Mouse (Mus musculus) embryonic fibroblast, embryonic 13.5 days (primary cell): ENCODE data around the gene Vipas39. TPM values are rescaled to one million over a fixed set of nuclear protein-coding genes. Genes with fewer than 3 reads are reported as not detected.
A peak's percentile ranks its signal among the peaks of the same experiment; 100 is the strongest.
"Not testable (repeated sequence)": the region's sequence is repeated elsewhere in the genome, so short reads cannot be mapped to it uniquely, and the experiment has no call there.

Source experiments
- H3K27ac ChIP-seq: 2 replicates; pipeline ENCODE4 v1.5.1; 2012; ENCODE audit warnings: low read length, control low read depth, inconsistent platforms; ENCODE audit not compliant: insufficient read depth
- H3K4me1 ChIP-seq: 2 replicates; pipeline ENCODE4 v1.6.1; 2011; ENCODE audit warnings: low read length; ENCODE audit not compliant: control insufficient read depth, insufficient read depth
- H3K4me3 ChIP-seq: 2 replicates; pipeline ENCODE4 v1.5.1; 2011; ENCODE audit warnings: mild to moderate bottlenecking, control low read depth, low read length; ENCODE audit not compliant: insufficient read depth
- CTCF ChIP-seq: IDR thresholded peaks from 2 replicates; pipeline ENCODE4 v1.5.1; 2011; ENCODE audit warnings: mild to moderate bottlenecking, control low read depth, low read length, moderate library complexity, borderline replicate concordance; ENCODE audit not compliant: insufficient read depth
- POLR2A ChIP-seq: IDR thresholded peaks from 2 replicates; pipeline ENCODE4 v1.6.1; 2011; ENCODE audit warnings: low read depth, mild to moderate bottlenecking, control low read depth, low read length, moderate library complexity
- polyA plus RNA-seq: library from polyadenylated mRNA; stranded (reverse); fragments of >200 nt; gene quantifications from 2 replicates; pipeline ENCODE4 v1.2.4, GENCODE M21; 2011; ENCODE audit warnings: low read depth; ENCODE audit not compliant: missing spikeins, insufficient read length

Vipas39 gene
- polyA plus RNA-seq, 1 experiment, result 29.3 TPM

DNA sequence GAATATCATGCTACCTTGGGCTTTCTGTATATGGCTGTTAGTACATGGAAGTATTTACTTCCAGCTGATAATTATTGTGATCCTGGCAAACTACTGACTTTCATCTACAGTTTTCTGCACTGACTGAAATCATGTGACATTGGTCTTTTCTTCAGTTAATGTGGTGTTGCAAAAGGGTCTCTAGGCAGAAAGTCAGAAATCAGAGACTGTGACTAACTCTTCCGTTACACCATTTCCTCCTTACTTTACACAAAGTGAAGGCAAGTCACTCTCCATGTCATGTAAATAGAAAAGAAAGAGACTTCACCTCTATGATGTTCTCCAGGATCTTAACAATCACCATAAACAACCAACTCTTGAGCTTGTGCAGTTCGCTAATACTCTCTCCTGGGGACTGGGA, 36.4 kb downstream of the Vipas39 start:
- Histone ChIP-seq H3K27ac (no peak overlapping the region), H3K4me3 (no peak overlapping the region), H3K4me1 (no peaks in the 10 kb centered on the region)
- TF ChIP-seq POLR2A (no peak), CTCF (no peak)

DNA sequence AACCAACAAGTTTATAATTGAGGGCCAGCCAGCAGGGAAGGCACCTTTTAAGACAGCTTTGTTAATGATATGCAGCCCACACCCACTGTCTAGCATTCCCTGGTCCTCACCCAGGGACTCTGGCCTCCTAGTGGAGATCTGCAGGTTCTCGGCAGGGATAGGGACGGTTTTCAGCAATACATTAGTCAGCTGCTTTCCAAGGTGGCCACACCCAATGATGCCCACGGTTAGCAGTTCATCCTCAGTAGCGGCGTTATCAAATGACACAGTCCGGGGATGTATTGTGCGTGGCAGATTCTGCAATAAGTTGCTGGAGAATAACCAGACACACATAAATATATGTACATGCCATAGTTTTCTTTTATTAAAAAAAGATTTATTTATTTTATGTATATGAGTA, 39.3 kb downstream of the Vipas39 start:
- no peak overlapping the region for H3K27ac ChIP-seq
- no peak overlapping the region for H3K4me3 ChIP-seq
- no peaks in the 10 kb centered on the region for H3K4me1 ChIP-seq
- no peak for TF ChIP-seq POLR2A
- TF ChIP-seq CTCF, result no peak

DNA sequence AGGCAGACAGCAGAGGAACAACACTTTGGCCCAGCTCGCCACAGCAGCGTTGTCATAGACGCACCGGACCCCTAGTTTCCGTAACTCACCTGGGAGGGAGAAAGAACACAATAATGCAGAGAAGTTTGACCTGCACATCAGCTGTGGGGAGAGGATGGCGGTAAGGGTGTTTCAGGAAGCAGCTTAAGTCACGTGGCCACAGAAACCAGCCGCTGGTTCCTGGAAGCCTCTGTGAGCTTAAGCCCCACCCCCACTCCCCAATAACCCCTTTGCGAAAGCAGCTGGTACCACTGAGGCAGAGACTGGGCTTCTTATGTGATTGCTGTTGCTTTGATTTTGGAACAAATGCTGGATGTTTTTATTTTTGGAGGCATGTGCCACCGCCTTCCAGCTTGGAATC, 41.1 kb downstream of the Vipas39 start:
- H3K4me1 ChIP-seq, result no peaks in the 10 kb centered on the region
- TF ChIP-seq POLR2A, result no peak
- no peak for TF ChIP-seq CTCF
- no peak overlapping the region for H3K27ac ChIP-seq
- no peak overlapping the region for H3K4me3 ChIP-seq

DNA sequence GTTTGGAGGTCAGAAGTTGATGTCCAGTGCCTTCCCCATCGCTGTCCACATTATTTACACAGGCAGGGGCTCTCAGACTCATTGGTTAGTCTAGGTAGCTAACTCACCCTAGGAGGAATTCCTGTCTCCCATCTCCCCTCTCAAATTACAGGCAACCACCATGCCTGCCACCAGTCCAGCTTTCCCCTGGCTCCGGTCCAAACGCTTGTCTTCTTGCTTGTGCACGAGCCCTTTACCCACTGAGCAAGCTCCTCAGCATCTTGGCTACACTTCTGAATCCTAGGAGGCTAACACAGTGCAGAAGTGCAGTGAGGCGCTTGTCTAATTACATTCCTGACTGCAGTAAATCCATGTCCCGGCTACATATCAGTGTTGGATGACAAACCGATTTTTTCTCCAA, 46.7 kb downstream of the Vipas39 start:
- H3K27ac ChIP-seq, result no peak overlapping the region
- H3K4me3 ChIP-seq, result no peak overlapping the region
- no peak for TF ChIP-seq POLR2A
- TF ChIP-seq CTCF, result no peak
- no peaks in the 10 kb centered on the region for H3K4me1 ChIP-seq

DNA sequence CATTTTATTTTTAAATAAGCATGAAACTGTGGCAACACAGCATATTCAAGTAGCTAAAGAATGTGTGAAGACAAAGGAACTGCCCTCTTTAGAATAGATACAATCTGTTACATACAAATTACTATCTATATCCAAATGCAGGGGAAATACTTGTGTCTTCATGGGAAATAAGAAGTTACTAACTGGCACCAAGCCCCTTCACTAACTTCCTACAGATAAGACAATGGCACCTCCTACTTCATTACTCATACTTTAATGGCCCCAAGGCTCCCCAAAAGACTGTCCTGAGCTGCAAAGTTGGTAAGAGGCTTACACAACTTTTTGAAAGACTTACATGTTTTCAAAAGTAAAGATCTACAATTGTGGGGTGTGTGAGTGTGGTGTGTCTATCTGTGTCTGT, 48.5 kb downstream of the Vipas39 start:
- H3K4me1 ChIP-seq, result no peaks in the 10 kb centered on the region
- TF ChIP-seq CTCF (no peak), POLR2A (no peak)
- no peak overlapping the region for H3K27ac ChIP-seq
- H3K4me3 ChIP-seq, result no peak overlapping the region

DNA sequence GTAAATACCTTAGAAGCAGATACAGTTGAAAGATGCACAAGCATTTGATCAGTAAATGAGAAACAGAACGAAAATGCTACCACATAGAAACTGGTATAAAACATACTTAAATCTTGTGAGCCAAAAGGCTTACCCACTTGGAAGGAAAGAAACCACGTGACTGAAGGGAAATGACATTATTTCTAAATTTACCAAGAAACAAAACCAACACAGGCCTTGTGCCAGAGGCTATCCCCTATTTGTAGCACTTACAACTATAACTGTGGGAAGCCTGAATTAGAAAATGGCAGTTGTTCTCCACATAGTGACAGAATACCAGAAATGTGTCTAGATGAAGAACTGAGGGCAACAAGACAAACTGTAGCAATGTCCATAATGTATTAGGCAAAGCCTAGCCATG, 50.0 kb downstream of the Vipas39 start:
- Histone ChIP-seq H3K27ac (no peak overlapping the region), H3K4me1 (no peaks in the 10 kb centered on the region), H3K4me3 (no peak overlapping the region)
- TF ChIP-seq CTCF, result no peak
- TF ChIP-seq POLR2A, result no peak

DNA sequence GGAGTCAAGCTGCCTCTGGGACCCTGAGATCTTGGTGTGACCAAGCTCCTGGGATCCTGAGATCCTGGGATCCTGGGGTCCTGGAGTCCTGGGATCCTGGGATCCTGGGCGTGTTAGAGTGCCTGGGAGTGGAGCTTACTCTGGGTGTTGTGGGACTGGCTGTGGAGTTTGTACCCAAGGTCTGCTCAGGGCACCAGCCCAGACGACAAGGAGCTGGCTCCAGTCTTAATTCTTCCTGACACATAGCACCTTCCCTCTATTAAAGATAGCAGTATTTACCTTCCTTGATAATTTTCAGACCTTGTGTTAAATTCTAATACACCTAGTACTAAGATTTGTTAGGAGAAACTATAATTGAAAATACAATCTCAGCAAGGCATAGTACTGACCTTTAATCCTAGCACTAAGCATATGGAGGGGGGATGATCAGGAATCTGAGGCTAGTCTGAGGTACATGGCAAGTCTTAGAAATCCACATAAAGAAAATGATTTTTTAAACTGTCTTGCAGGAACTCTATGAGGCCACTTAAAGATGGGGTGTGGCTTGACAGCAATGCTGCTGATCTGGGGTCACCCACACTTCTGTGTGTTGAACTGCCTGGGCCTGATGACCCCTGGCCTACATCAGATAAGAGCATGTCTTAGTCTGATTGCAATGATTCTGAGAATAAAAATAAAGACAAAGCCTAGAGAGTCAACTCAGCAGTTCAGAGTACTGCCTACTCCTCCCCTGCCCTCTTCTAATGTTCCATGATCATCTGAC, 53.0 kb downstream of the Vipas39 start:
- TF ChIP-seq POLR2A (no peak), CTCF (no peak)
- Histone ChIP-seq H3K4me1 (no peaks in the 10 kb centered on the region), H3K4me3 (no peak overlapping the region), H3K27ac (no peak overlapping the region)

DNA sequence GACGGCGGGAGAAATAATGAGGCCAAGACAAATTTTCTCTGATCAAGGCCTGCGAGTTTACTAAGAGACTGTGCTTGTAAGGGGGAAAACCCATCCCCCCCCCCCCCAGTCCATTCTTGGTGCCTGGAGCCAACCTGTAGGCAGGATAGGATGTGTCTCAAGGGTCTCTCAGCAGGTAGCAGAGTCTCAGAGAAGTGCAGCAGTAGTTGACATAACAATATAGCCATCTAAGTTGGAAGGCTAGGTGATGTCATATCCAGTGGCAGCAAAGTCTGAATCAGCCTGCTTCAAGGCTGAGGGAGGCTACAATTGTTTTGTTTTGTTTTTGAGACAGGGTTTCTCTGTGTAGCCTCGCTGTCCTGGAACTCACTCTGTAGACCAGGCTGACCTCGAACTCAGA, 60.3 kb downstream of the Vipas39 start:
- not testable (repeated sequence) for H3K4me3 ChIP-seq, H3K27ac ChIP-seq, H3K4me1 ChIP-seq

DNA sequence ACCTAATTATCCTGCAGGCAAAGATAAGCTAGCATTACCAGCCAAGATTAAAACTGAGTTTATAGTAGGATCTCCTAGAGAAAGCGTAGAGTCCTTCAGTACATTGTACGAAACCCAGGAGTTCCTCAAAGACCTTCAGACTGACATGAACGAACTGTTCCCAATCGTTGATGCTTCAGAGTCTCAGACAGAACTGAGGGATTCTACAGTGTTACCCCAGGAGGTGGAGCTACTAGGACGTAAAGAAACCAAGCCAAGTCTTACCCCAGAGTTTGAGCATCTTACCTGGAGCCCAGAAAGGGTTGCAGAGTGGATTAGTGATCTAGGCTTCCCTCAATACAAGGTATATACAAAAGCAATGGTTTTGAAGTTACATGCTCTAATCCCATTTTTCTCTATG, 64.4 kb downstream of the Vipas39 start:
- TF ChIP-seq POLR2A (no peak), CTCF (no peak)
- Histone ChIP-seq H3K27ac (no peak overlapping the region), H3K4me1 (peaks cover 5% of the 10 kb centered on the region)

DNA sequence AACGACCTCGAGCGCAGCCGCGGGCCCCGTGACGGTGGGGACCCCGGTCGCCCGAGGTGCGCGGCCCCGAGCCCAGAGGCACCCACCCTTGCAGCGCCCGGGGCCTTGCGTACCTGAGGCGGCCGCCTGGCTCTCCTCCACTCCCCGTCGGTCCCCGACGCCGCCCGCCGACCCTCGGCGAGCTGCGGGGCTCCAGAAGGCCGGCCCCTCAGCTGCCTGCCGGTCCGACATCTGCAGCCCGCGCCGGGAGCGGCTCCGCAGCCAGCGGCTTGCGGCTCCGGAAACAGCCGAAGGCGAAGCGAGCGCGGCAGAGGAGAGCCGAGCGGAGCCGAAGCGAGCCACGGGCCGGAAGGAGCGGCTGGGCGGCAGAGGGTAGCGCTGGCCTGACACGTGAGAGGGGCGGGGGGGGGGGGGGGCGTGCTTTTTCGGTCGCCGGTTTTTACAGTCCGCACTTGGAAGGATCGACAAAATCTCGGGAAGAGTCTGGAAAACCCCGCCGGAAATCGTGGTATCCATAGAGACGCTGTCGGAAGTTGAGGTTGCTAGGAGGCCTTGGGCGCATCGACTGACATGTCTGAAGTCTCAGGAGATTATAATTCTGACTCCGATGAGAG, 66.0 kb downstream of the Vipas39 start, which contains the start of gene Tmed8:
Gene Tmed8 (minus strand): TSS at position 482 of the 614 bp plus-strand sequence.
- Histone ChIP-seq H3K4me3 (peak within 1 kb of the TSS; percentile 86), H3K27ac (no peak within 1 kb of the TSS), H3K4me1 (peaks cover 5% of the 10 kb centered on the region)
- TF ChIP-seq POLR2A (peak; percentile 41), CTCF (no peak)

More for the DNA sequence above, 64.4 kb downstream of the Vipas39 start:
- H3K4me3 ChIP-seq, result no peak overlapping the region
